Mouse (Mus musculus): Measurements from ENCODE around the gene Syt2. TPM values are rescaled to one million over a fixed set of nuclear protein-coding genes. Genes with fewer than 3 reads are reported as not detected.

Gene Syt2
- polyA plus RNA-seq, 1 experiment from 2014 or later = 1.0 TPM

GRCm38 (mm10) chr1:134761534-134761933 is 115.1 kb downstream of the Syt2 start:
- Histone ChIP-seq H3K4me2 (replicated peaks) (no peak overlapping the region), H3K27me3 (no peaks in the 10 kb centered on the region), H3K9me3 (replicated peaks) (no peaks in the 10 kb centered on the region), H3K4me3 (replicated peaks) (no peak overlapping the region), H3K4me1 (peaks cover 24% of the 10 kb centered on the region), H3K27ac (replicated peaks) (no peak overlapping the region), H3K9ac (no peak overlapping the region), H3K36me3 (peaks cover 23% of the 10 kb centered on the region; the same call in 1 of the 2 replicates)
- WGBS = 89% methylated on average over 7 of the region's 7 CpGs
- ATAC-seq (ENCODE audit: insufficient number of reproducible peaks, low FRiP score, low TSS enrichment, low read depth) = no peak

GRCm38 (mm10) chr1:134763250-134763649 is 116.8 kb downstream of the Syt2 start:
- ATAC-seq (ENCODE audit: insufficient number of reproducible peaks, low FRiP score, low TSS enrichment, low read depth) = no peak
- Histone ChIP-seq H3K4me3 (replicated peaks) (no peak overlapping the region), H3K9me3 (replicated peaks) (no peaks in the 10 kb centered on the region), H3K4me1 (peaks cover 19% of the 10 kb centered on the region), H3K27ac (replicated peaks) (no peak overlapping the region), H3K27me3 (no peaks in the 10 kb centered on the region), H3K4me2 (replicated peaks) (no peak overlapping the region), H3K9ac (no peak overlapping the region), H3K36me3 (peaks cover 26% of the 10 kb centered on the region; the same call in 1 of the 2 replicates)
- 86% methylated on average over 4 of the region's 4 CpGs for WGBS

DNA sequence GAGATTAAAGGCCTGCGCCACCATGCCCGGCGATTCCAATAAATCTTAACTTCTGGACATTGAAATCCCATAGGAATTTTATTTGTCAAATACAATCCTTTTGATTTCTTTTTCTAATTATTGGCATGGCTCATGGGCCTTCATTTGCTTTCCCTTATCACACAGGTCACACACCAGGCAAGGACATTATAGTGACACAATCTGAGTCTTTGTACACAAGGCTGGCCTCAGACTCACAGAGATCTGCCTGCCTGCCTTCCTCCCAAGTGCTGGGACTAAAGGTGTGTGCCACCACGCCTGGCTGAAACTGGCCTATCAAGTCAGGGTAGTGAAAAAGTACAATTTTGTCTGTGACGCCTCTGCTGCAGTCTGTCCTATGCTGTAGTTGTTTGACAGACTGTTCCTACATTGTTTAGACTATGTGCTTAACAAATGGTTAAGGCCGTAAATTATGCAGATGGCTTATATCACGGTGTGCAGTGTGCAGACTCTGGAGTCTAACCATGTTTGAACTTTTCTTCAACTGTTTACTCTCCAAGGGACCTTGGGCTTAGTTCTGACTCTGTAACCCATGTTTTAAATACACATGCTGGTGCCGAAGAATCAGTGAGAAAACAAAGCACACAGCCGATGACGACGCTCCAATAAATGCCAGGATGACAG is 117.4 kb downstream of the Syt2 start:
- peak overlapping the region; percentile 75; the same call in 1 of the 2 replicates for H3K27ac ChIP-seq (replicated peaks)
- peaks cover 19% of the 10 kb centered on the region for H3K4me1 ChIP-seq
- WGBS = 75% methylated on average over 11 of the region's 11 CpGs
- H3K4me2 ChIP-seq (replicated peaks) = no peak overlapping the region
- ATAC-seq (ENCODE audit: insufficient number of reproducible peaks, low FRiP score, low TSS enrichment, low read depth) = no peak
- H3K9me3 ChIP-seq (replicated peaks) = no peaks in the 10 kb centered on the region
- H3K9ac ChIP-seq = no peak overlapping the region
- H3K36me3 ChIP-seq = peaks cover 30% of the 10 kb centered on the region; the same call in 1 of the 2 replicates
- no peaks in the 10 kb centered on the region for H3K27me3 ChIP-seq
- no peak overlapping the region for H3K4me3 ChIP-seq (replicated peaks)

- peaks cover 20% of the 10 kb centered on the region; the same call in 1 of the 2 replicates for H3K36me3 ChIP-seq
- H3K4me2 ChIP-seq (replicated peaks) = no peak overlapping the region
- H3K4me1 ChIP-seq = peaks cover 19% of the 10 kb centered on the region
- ATAC-seq (ENCODE audit: insufficient number of reproducible peaks, low FRiP score, low TSS enrichment, low read depth) = peak; percentile 66
- 41% methylated on average over 7 of the region's 7 CpGs for WGBS
- H3K27me3 ChIP-seq = no peaks in the 10 kb centered on the region
- H3K9ac ChIP-seq = no peak overlapping the region
- peak overlapping the region; percentile 75 for H3K27ac ChIP-seq (replicated peaks)
- H3K4me3 ChIP-seq (replicated peaks) = no peak overlapping the region
- H3K9me3 ChIP-seq (replicated peaks) = no peaks in the 10 kb centered on the region
Measured at GRCm38 (mm10) chr1:134764831-134765458, 118.5 kb downstream of the Syt2 start.

DNA sequence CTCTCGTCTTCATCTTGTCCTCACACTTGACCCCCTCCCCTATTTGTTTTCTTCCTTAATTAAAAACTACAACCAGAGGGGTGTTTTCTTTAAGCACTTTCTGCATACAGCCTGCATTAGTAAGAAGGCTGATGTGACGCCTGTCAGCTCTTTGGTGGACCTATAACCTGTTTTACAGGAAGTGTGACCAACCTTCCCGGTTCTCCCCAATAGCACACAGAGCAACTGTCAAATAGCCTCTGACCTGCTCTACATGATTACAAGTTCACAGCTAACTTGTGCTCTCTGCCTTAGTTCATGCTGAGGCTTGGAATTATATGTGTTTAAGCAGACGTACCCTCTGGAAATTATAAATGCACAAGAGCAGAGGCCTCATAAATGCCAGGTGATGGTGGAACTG is 120.0 kb downstream of the Syt2 start:
- Histone ChIP-seq H3K9me3 (replicated peaks) (no peaks in the 10 kb centered on the region), H3K9ac (no peak overlapping the region), H3K4me1 (peaks cover 22% of the 10 kb centered on the region), H3K36me3 (peaks cover 14% of the 10 kb centered on the region; the same call in 1 of the 2 replicates), H3K27me3 (no peaks in the 10 kb centered on the region), H3K27ac (replicated peaks) (no peak overlapping the region), H3K4me2 (replicated peaks) (no peak overlapping the region), H3K4me3 (replicated peaks) (no peak overlapping the region)
- no peak for ATAC-seq (ENCODE audit: insufficient number of reproducible peaks, low FRiP score, low TSS enrichment, low read depth)
- 66% methylated on average over 4 of the region's 4 CpGs for WGBS

- 94% methylated on average over 5 of the region's 5 CpGs for WGBS
Measured at GRCm38 (mm10) chr1:134770312-134770711, 123.8 kb downstream of the Syt2 start.

GRCm38 (mm10) chr1:134771353-134771752 is 124.9 kb downstream of the Syt2 start:
- WGBS = 44% methylated on average over 6 of the region's 6 CpGs
- Histone ChIP-seq H3K4me1 (peaks cover 44% of the 10 kb centered on the region), H3K27ac (replicated peaks) (peak overlapping the region; percentile 71), H3K9me3 (replicated peaks) (no peaks in the 10 kb centered on the region), H3K4me2 (replicated peaks) (no peak overlapping the region), H3K27me3 (no peaks in the 10 kb centered on the region), H3K4me3 (replicated peaks) (no peak overlapping the region), H3K36me3 (peaks cover 22% of the 10 kb centered on the region; the same call in 1 of the 2 replicates), H3K9ac (no peak overlapping the region)
- ATAC-seq (ENCODE audit: insufficient number of reproducible peaks, low FRiP score, low TSS enrichment, low read depth) = 0 out of 2 replicates have a peak, but pooled peaks have one; percentile 47

More at GRCm38 (mm10) chr1:134770312-134770711, 123.8 kb downstream of the Syt2 start:
- Histone ChIP-seq H3K4me3 (replicated peaks) (no peak overlapping the region), H3K4me1 (peaks cover 40% of the 10 kb centered on the region), H3K36me3 (peaks cover 22% of the 10 kb centered on the region; the same call in 1 of the 2 replicates), H3K9ac (no peak overlapping the region), H3K27ac (replicated peaks) (0 out of 2 replicates have a peak overlapping the region, but pooled peaks have one; percentile 51), H3K4me2 (replicated peaks) (no peak overlapping the region), H3K27me3 (no peaks in the 10 kb centered on the region), H3K9me3 (replicated peaks) (no peaks in the 10 kb centered on the region)
- no peak for ATAC-seq (ENCODE audit: insufficient number of reproducible peaks, low FRiP score, low TSS enrichment, low read depth)

GRCm38 (mm10) chr1:134771999-134772398 is 125.5 kb downstream of the Syt2 start:
- H3K4me3 ChIP-seq (replicated peaks) = no peak overlapping the region
- H3K4me1 ChIP-seq = peaks cover 45% of the 10 kb centered on the region
- H3K9ac ChIP-seq = no peak overlapping the region
- no peaks in the 10 kb centered on the region for H3K27me3 ChIP-seq
- H3K9me3 ChIP-seq (replicated peaks) = no peaks in the 10 kb centered on the region
- H3K36me3 ChIP-seq = peaks cover 22% of the 10 kb centered on the region; the same call in 1 of the 2 replicates
- ATAC-seq (ENCODE audit: insufficient number of reproducible peaks, low FRiP score, low TSS enrichment, low read depth) = no peak
- no peak overlapping the region for H3K4me2 ChIP-seq (replicated peaks)
- peak overlapping the region; percentile 71 for H3K27ac ChIP-seq (replicated peaks)
- WGBS = 89% methylated on average over 7 of the region's 7 CpGs

DNA sequence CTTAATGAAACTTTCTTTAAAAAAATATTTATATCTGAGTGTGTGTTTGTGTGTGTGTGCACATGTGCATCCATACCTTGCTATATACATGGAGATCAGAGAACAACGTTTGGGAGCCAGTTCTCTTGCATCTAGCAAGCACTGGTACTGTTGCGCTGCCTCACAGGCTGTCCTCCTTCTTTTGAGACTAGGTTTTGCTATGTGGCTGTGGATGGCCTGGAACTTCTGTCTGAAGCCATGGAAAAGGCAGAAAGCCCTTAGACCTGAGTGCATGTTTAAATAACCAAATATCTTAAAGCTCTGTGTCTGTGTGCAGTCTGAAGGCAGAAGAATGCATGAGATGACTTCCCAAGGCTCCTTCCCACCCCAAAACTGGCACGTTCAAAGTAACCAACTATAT is 126.3 kb downstream of the Syt2 start:
- H3K4me3 ChIP-seq (replicated peaks) = no peak overlapping the region
- no peak overlapping the region for H3K9ac ChIP-seq
- peaks cover 22% of the 10 kb centered on the region; the same call in 1 of the 2 replicates for H3K36me3 ChIP-seq
- H3K9me3 ChIP-seq (replicated peaks) = no peaks in the 10 kb centered on the region
- no peaks in the 10 kb centered on the region for H3K27me3 ChIP-seq
- no peak overlapping the region for H3K4me2 ChIP-seq (replicated peaks)
- H3K27ac ChIP-seq (replicated peaks) = no peak overlapping the region
- H3K4me1 ChIP-seq = peaks cover 46% of the 10 kb centered on the region
- no peak for ATAC-seq (ENCODE audit: insufficient number of reproducible peaks, low FRiP score, low TSS enrichment, low read depth)
- WGBS = 77% methylated on average over 3 of the region's 3 CpGs

DNA sequence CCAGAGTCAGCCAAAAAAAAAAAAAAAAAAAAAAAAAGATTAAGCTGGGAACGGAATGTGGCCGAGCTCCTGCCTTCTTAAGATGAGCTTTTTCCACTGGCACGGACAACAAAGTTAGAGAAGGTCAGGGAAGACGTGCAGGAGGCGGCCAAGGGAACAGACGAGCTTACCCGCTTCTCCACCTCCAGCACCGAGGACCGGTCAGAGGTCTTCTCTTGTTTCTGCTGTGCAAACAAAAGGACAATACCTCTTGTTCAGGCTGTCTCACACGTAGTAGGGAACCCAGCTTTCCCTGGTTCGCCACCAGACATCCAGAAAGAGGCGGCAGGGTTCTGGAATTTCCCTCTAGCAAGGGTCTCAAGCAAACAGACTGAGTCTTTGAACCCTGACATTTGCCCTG is 126.8 kb downstream of the Syt2 start:
- no peaks in the 10 kb centered on the region for H3K27me3 ChIP-seq
- H3K4me2 ChIP-seq (replicated peaks) = no peak overlapping the region
- ATAC-seq (ENCODE audit: insufficient number of reproducible peaks, low FRiP score, low TSS enrichment, low read depth) = no peak
- peak overlapping the region; percentile 89 for H3K27ac ChIP-seq (replicated peaks)
- no peaks in the 10 kb centered on the region for H3K9me3 ChIP-seq (replicated peaks)
- H3K36me3 ChIP-seq = peaks cover 20% of the 10 kb centered on the region; the same call in 1 of the 2 replicates
- H3K9ac ChIP-seq = no peak overlapping the region
- no peak overlapping the region for H3K4me3 ChIP-seq (replicated peaks)
- peaks cover 50% of the 10 kb centered on the region for H3K4me1 ChIP-seq
- WGBS = 66% methylated on average over 12 of the region's 12 CpGs

DNA sequence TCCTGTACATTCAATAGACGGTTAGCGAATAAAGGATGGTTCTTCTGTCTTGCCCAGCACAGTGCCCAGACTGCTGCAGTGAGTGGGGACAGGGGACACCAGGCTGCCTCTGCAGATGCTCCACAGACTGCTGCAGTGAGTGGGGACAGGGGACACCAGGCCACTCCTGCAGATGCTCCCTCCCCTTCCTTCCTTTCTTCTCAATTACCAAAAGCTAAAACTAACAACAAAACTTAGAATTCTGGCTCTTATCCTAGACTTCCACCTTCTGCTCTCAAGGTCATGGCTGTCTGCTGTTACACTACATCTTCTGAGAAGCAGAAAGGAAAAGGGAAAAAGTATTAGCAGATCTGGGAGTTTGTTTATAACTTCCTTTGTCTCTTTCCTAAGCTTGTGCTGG is 127.8 kb downstream of the Syt2 start:
- ATAC-seq (ENCODE audit: insufficient number of reproducible peaks, low FRiP score, low TSS enrichment, low read depth) = no peak
- Histone ChIP-seq H3K4me3 (replicated peaks) (no peak overlapping the region), H3K4me1 (peaks cover 51% of the 10 kb centered on the region), H3K27me3 (no peaks in the 10 kb centered on the region), H3K36me3 (peaks cover 13% of the 10 kb centered on the region; the same call in 1 of the 2 replicates), H3K4me2 (replicated peaks) (no peak overlapping the region), H3K27ac (replicated peaks) (peak overlapping the region; percentile 89), H3K9ac (no peak overlapping the region), H3K9me3 (replicated peaks) (no peaks in the 10 kb centered on the region)
- 46% methylated on average over 2 of the region's 2 CpGs for WGBS
